Mouse (Mus musculus) layer of hippocampus, postnatal 10 days (tissue): ENCODE measurements around the gene Gnb3. TPM values are rescaled to one million over a fixed set of nuclear protein-coding genes. Genes with fewer than 3 reads are reported as not detected.

Experiments used
- DNase-seq, 2 experiments: peaks; one replicate each; pipeline ENCODE4 v3.0.0; 2021; ENCODE audit warnings: low spot score in 2 of 2
- long read RNA-seq: library from polyadenylated mRNA; stranded (forward); transcript quantifications from one replicate; pipeline ENCODE4 v2.0.0, GENCODE M21; 2023
- total RNA-seq, 2 experiments: library from RNA; stranded (reverse); gene quantifications; 2 replicates each; pipeline ENCODE4 v1.2.3; 2021

Gnb3 gene
- under 1 TPM in 1 of 2 experiments, not detected in 1; 0.27 TPM for total RNA-seq
- long read RNA-seq: 0 reads

- DNase-seq: no peak
These were observed at the start of gene Gnb3 for GRCm38 (mm10) chr6:124840241-124841167. Gene Gnb3, minus strand, starts transcription at chr6:124840275.

- no peak for DNase-seq
These were observed 48.6 kb upstream of the Gnb3 start for GRCm38 (mm10) chr6:124888555-124889125.

GRCm38 (mm10) chr6:124887986-124888385 is 47.9 kb upstream of the Gnb3 start, which contains the start of gene Cd4:
Gene Cd4, minus strand, starts transcription at chr6:124888221.
- DNase-seq: no peak

- DNase-seq: no peak
These were observed 45.9 kb upstream of the Gnb3 start for GRCm38 (mm10) chr6:124885956-124886381.

- DNase-seq: peak; percentile 37
These were observed 44.8 kb upstream of the Gnb3 start for GRCm38 (mm10) chr6:124884714-124885500.

GRCm38 (mm10) chr6:124883351-124883750 is 43.3 kb upstream of the Gnb3 start:
- no peak for DNase-seq

- DNase-seq: no peak
These were observed 41.7 kb upstream of the Gnb3 start for GRCm38 (mm10) chr6:124881821-124882220.

GRCm38 (mm10) chr6:124879390-124879789 is 39.3 kb upstream of the Gnb3 start:
- DNase-seq: no peak

GRCm38 (mm10) chr6:124874348-124874747 is 34.3 kb upstream of the Gnb3 start:
- no peak for DNase-seq

- DNase-seq: no peak
These were observed 26.5 kb upstream of the Gnb3 start for GRCm38 (mm10) chr6:124866560-124866959.

- DNase-seq: no peak
These were observed 25.8 kb upstream of the Gnb3 start for GRCm38 (mm10) chr6:124865766-124866362.

- peak; percentile 75 to 78 for DNase-seq
These were observed 23.7 kb upstream of the Gnb3 start, which contains the start of gene Gpr162 for GRCm38 (mm10) chr6:124863658-124864298. Gene Gpr162, minus strand, starts transcription at chr6:124863983.

- no peak for DNase-seq
These were observed 23.1 kb upstream of the Gnb3 start for GRCm38 (mm10) chr6:124863125-124863657.

GRCm38 (mm10) chr6:124862406-124863124 is 22.5 kb upstream of the Gnb3 start:
- DNase-seq: peak in 1 of 2 experiments; percentile 32

- no peak for DNase-seq
These were observed 21.7 kb upstream of the Gnb3 start for GRCm38 (mm10) chr6:124861802-124862201.

GRCm38 (mm10) chr6:124861266-124861665 is 21.2 kb upstream of the Gnb3 start:
- no peak for DNase-seq

GRCm38 (mm10) chr6:124860511-124860910 is 20.4 kb upstream of the Gnb3 start:
- no peak for DNase-seq

GRCm38 (mm10) chr6:124859725-124860124 is 19.6 kb upstream of the Gnb3 start:
- DNase-seq: peak; percentile 92 to 94

GRCm38 (mm10) chr6:124858561-124859318 is 18.7 kb upstream of the Gnb3 start:
- DNase-seq: no peak
